Mouse (Mus musculus): ENCODE measurements at regions not wholly inside any gene's neighbourhood (a gene's known extent, or its start where the extent isn't known, plus 50 kb on each side); places are given as distances from the start of the nearest gene placed in this dataset.

DNA sequence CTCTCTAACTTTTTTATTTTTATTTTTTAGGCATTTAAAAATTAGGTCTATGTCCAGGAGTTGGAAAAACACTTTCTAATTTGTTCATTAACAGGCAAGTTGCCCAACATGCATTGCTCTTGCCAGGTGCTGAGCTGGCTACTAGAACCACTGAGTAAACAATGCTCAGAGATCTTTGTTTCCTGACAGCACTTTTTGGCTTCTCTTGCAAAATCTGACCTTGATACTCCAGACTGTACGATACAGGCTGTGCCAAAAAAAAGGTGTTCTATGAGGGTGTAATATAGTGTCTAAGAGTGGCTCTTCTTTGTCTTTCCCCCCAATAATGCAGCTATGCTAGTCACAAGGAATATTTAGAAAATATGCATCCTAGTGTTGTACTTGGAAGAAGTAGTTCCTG is 289.5 kb upstream of the Sstr1 start:
- Histone ChIP-seq H3K27ac (ENCODE audit: low read length) (no peak overlapping the region), H3K9ac (ENCODE audit: low read depth, low read length) (no peak overlapping the region), H3K27me3 (replicated peaks; ENCODE audit: control insufficient read depth, insufficient read depth, low read length) (no peaks in the 10 kb centered on the region), H3K4me3 (ENCODE audit: low read length) (no peak overlapping the region), H3K36me3 (ENCODE audit: control insufficient read depth, insufficient read depth, low read length) (no peaks in the 10 kb centered on the region), H3K4me1 (ENCODE audit: control insufficient read depth, insufficient read depth, low read length) (no peaks in the 10 kb centered on the region), H3K9me3 (ENCODE audit: control insufficient read depth, low read length) (no peaks in the 10 kb centered on the region), H3K4me2 (ENCODE audit: low read depth, low read length) (no peak overlapping the region)
- 63% methylated on average over 1 of the region's 1 CpGs for WGBS
- no peak for ATAC-seq

GRCm38 (mm10) chr12:57924422-57924821 is 287.1 kb upstream of the Sstr1 start:
- ATAC-seq = no peak
- Histone ChIP-seq H3K4me1 (ENCODE audit: control insufficient read depth, insufficient read depth, low read length) (no peaks in the 10 kb centered on the region), H3K9ac (ENCODE audit: low read depth, low read length) (no peak overlapping the region), H3K4me3 (ENCODE audit: low read length) (no peak overlapping the region), H3K9me3 (ENCODE audit: control insufficient read depth, low read length) (no peaks in the 10 kb centered on the region), H3K27me3 (replicated peaks; ENCODE audit: control insufficient read depth, insufficient read depth, low read length) (no peaks in the 10 kb centered on the region), H3K4me2 (ENCODE audit: low read depth, low read length) (no peak overlapping the region), H3K36me3 (ENCODE audit: control insufficient read depth, insufficient read depth, low read length) (no peaks in the 10 kb centered on the region), H3K27ac (ENCODE audit: low read length) (no peak overlapping the region)
- 68% methylated on average over 2 of the region's 2 CpGs for WGBS

DNA sequence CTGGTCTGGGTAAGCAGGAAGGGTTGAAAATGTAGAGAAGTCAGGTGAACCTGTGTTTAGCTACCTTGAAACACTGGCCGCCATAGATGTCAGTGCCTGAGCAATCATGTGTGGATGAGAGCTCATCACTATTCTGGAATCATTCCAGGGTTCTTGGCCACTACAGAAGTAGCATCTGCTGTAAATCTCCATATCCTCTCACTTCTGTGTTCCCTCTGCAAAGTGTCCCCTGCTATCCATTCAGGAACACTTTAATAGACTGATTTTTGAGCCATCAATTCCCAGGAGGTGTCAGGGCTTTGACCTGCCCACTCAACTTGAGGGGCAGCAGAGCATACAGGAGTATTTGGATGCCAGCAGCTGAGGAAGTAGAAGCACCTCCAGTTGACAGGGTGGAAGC is 284.7 kb upstream of the Sstr1 start:
- WGBS = 95% methylated on average over 1 of the region's 1 CpGs
- no peaks in the 10 kb centered on the region for H3K36me3 ChIP-seq (ENCODE audit: control insufficient read depth, insufficient read depth, low read length)
- no peak for ATAC-seq

DNA sequence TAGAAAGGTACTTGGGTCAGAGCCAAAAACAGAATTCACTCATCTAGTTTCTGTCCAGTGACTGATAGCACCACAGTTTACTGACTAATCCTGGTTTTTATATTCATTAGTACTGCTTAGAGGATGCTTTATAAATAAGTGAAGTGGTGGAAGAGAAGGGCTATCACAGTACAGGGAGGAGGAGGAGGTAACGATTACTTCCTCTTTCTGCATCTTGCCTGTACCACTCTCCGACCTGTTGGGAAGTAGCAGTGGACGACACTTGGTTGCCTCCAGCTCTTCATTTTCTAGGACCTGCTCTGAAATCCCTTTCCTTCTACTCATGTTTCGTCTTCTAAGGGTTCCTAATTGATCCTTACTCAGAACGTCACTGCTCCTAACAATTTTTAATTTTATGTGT is 283.5 kb upstream of the Sstr1 start:
- WGBS = 88% methylated on average over 5 of the region's 5 CpGs
- H3K27me3 ChIP-seq (replicated peaks; ENCODE audit: control insufficient read depth, insufficient read depth, low read length) = no peaks in the 10 kb centered on the region
- H3K4me1 ChIP-seq (ENCODE audit: control insufficient read depth, insufficient read depth, low read length) = no peaks in the 10 kb centered on the region
- H3K9ac ChIP-seq (ENCODE audit: low read depth, low read length) = no peak overlapping the region
- no peak overlapping the region for H3K4me2 ChIP-seq (ENCODE audit: low read depth, low read length)
- no peaks in the 10 kb centered on the region for H3K9me3 ChIP-seq (ENCODE audit: control insufficient read depth, low read length)
- no peak overlapping the region for H3K4me3 ChIP-seq (ENCODE audit: low read length)
- H3K27ac ChIP-seq (ENCODE audit: low read length) = no peak overlapping the region
- no peaks in the 10 kb centered on the region for H3K36me3 ChIP-seq (ENCODE audit: control insufficient read depth, insufficient read depth, low read length)
- no peak for ATAC-seq

More for the DNA sequence above, 284.7 kb upstream of the Sstr1 start:
- H3K9ac ChIP-seq (ENCODE audit: low read depth, low read length) = no peak overlapping the region
- no peak overlapping the region for H3K4me2 ChIP-seq (ENCODE audit: low read depth, low read length)
- H3K4me1 ChIP-seq (ENCODE audit: control insufficient read depth, insufficient read depth, low read length) = no peaks in the 10 kb centered on the region
- no peak overlapping the region for H3K4me3 ChIP-seq (ENCODE audit: low read length)
- no peak overlapping the region for H3K27ac ChIP-seq (ENCODE audit: low read length)
- H3K27me3 ChIP-seq (replicated peaks; ENCODE audit: control insufficient read depth, insufficient read depth, low read length) = no peaks in the 10 kb centered on the region
- H3K9me3 ChIP-seq (ENCODE audit: control insufficient read depth, low read length) = no peaks in the 10 kb centered on the region

GRCm38 (mm10) chr12:57931856-57932255 is 279.7 kb upstream of the Sstr1 start:
- peak; percentile 62 for ATAC-seq
- Histone ChIP-seq H3K27ac (ENCODE audit: low read length) (no peak overlapping the region), H3K4me3 (ENCODE audit: low read length) (no peak overlapping the region), H3K36me3 (ENCODE audit: control insufficient read depth, insufficient read depth, low read length) (no peaks in the 10 kb centered on the region), H3K4me2 (ENCODE audit: low read depth, low read length) (no peak overlapping the region), H3K9me3 (ENCODE audit: control insufficient read depth, low read length) (no peaks in the 10 kb centered on the region), H3K9ac (ENCODE audit: low read depth, low read length) (no peak overlapping the region), H3K4me1 (ENCODE audit: control insufficient read depth, insufficient read depth, low read length) (no peaks in the 10 kb centered on the region), H3K27me3 (replicated peaks; ENCODE audit: control insufficient read depth, insufficient read depth, low read length) (no peaks in the 10 kb centered on the region)

DNA sequence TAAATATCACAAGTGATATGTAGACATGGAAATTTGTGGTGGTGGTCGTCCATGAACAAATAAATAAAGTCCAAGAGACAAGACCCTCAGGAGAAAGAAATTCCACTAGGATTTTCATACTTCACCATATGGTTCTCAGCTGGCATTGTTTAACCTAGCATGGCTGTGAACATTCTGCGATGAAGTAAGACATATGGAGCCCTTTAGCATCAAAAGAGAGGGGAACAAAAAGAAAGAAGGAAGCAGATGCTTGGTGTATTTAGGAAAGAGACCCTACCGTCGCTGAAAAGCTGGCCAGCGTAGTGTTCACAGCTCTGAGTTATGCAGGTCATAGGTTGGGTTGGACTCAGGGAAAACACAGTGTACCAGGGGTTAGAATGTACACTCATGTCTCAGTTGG is 261.7 kb upstream of the Sstr1 start:
- H3K4me2 ChIP-seq (ENCODE audit: low read depth, low read length) = no peak overlapping the region
- H3K9ac ChIP-seq (ENCODE audit: low read depth, low read length) = no peak overlapping the region
- H3K36me3 ChIP-seq (ENCODE audit: control insufficient read depth, insufficient read depth, low read length) = no peaks in the 10 kb centered on the region
- H3K27ac ChIP-seq (ENCODE audit: low read length) = no peak overlapping the region
- no peaks in the 10 kb centered on the region for H3K4me1 ChIP-seq (ENCODE audit: control insufficient read depth, insufficient read depth, low read length)
- ATAC-seq = no peak
- no peaks in the 10 kb centered on the region for H3K9me3 ChIP-seq (ENCODE audit: control insufficient read depth, low read length)
- H3K27me3 ChIP-seq (replicated peaks; ENCODE audit: control insufficient read depth, insufficient read depth, low read length) = no peaks in the 10 kb centered on the region
- 56% methylated on average over 5 of the region's 5 CpGs for WGBS
- no peak overlapping the region for H3K4me3 ChIP-seq (ENCODE audit: low read length)

- Histone ChIP-seq H3K4me1 (ENCODE audit: control insufficient read depth, insufficient read depth, low read length) (no peaks in the 10 kb centered on the region), H3K4me3 (ENCODE audit: low read length) (no peak overlapping the region), H3K9ac (ENCODE audit: low read depth, low read length) (no peak overlapping the region), H3K9me3 (ENCODE audit: control insufficient read depth, low read length) (no peaks in the 10 kb centered on the region), H3K36me3 (ENCODE audit: control insufficient read depth, insufficient read depth, low read length) (no peaks in the 10 kb centered on the region), H3K4me2 (ENCODE audit: low read depth, low read length) (no peak overlapping the region), H3K27ac (ENCODE audit: low read length) (no peak overlapping the region), H3K27me3 (replicated peaks; ENCODE audit: control insufficient read depth, insufficient read depth, low read length) (no peaks in the 10 kb centered on the region)
- WGBS = 77% methylated on average over 2 of the region's 2 CpGs
- ATAC-seq = no peak
Measured at GRCm38 (mm10) chr12:57958527-57958926, 253.0 kb upstream of the Sstr1 start.

DNA sequence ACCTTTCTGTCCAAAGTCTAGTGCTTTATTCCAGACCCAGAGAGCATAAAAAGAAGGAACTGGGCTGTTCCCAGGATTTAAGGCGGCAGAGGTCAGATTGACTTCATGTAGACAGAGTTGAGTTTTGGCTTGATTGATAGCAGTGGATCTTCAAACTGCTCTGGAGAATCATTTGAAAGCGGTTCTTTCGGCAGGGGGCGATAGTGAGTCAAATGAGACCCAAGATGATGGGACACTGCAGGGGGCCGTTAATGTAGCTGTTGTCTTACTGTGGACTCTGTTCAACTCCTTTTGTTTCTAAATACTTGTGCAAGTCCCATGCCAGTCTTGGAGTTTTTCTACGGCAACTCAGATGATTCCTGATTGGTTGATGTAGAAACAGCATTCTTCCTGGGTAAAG is 251.4 kb upstream of the Sstr1 start:
- no peak for ATAC-seq
- 80% methylated on average over 6 of the region's 6 CpGs for WGBS
- H3K4me3 ChIP-seq (ENCODE audit: low read length) = no peak overlapping the region

DNA sequence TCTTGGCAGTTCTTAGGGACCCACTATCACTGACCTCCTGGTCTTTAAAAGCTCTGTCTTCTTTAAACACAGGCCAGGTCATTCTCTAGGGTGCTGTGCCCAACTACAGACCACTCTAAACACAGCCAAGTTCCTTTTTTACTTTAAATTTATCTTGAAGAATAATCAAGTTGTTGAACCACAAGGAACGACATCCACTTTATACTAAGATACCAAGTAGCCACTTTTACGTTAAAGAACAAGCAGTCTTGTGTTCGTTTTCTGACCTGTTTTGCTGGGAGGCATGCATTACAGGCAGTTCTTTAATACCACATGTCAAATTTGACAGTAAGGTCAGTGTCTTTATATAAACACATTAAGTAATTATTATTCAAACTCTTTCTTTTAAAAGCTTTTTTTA is 242.4 kb upstream of the Sstr1 start:
- 44% methylated on average over 3 of the region's 3 CpGs for WGBS
- Histone ChIP-seq H3K36me3 (ENCODE audit: control insufficient read depth, insufficient read depth, low read length) (no peaks in the 10 kb centered on the region), H3K9me3 (ENCODE audit: control insufficient read depth, low read length) (no peaks in the 10 kb centered on the region), H3K4me3 (ENCODE audit: low read length) (no peak overlapping the region), H3K27me3 (replicated peaks; ENCODE audit: control insufficient read depth, insufficient read depth, low read length) (no peaks in the 10 kb centered on the region), H3K4me2 (ENCODE audit: low read depth, low read length) (no peak overlapping the region), H3K27ac (ENCODE audit: low read length) (no peak overlapping the region), H3K9ac (ENCODE audit: low read depth, low read length) (no peak overlapping the region), H3K4me1 (ENCODE audit: control insufficient read depth, insufficient read depth, low read length) (no peaks in the 10 kb centered on the region)
- ATAC-seq = no peak

More for the DNA sequence above, 251.4 kb upstream of the Sstr1 start:
- no peak overlapping the region for H3K4me2 ChIP-seq (ENCODE audit: low read depth, low read length)
- H3K9ac ChIP-seq (ENCODE audit: low read depth, low read length) = no peak overlapping the region
- H3K4me1 ChIP-seq (ENCODE audit: control insufficient read depth, insufficient read depth, low read length) = no peaks in the 10 kb centered on the region
- H3K27ac ChIP-seq (ENCODE audit: low read length) = no peak overlapping the region
- no peaks in the 10 kb centered on the region for H3K9me3 ChIP-seq (ENCODE audit: control insufficient read depth, low read length)
- no peaks in the 10 kb centered on the region for H3K27me3 ChIP-seq (replicated peaks; ENCODE audit: control insufficient read depth, insufficient read depth, low read length)
- H3K36me3 ChIP-seq (ENCODE audit: control insufficient read depth, insufficient read depth, low read length) = no peaks in the 10 kb centered on the region

- Histone ChIP-seq H3K27me3 (replicated peaks; ENCODE audit: control insufficient read depth, insufficient read depth, low read length) (no peaks in the 10 kb centered on the region), H3K36me3 (ENCODE audit: control insufficient read depth, insufficient read depth, low read length) (no peaks in the 10 kb centered on the region), H3K4me1 (ENCODE audit: control insufficient read depth, insufficient read depth, low read length) (no peaks in the 10 kb centered on the region), H3K4me2 (ENCODE audit: low read depth, low read length) (no peak overlapping the region), H3K9ac (ENCODE audit: low read depth, low read length) (no peak overlapping the region), H3K4me3 (ENCODE audit: low read length) (no peak overlapping the region), H3K27ac (ENCODE audit: low read length) (no peak overlapping the region), H3K9me3 (ENCODE audit: control insufficient read depth, low read length) (no peaks in the 10 kb centered on the region)
- no peak for ATAC-seq
- WGBS = 81% methylated on average over 4 of the region's 4 CpGs
Measured at GRCm38 (mm10) chr12:57970163-57970562, 241.4 kb upstream of the Sstr1 start.
